Mouse (Mus musculus): ENCODE data around the gene Papola. TPM values are rescaled to one million over a fixed set of nuclear protein-coding genes. Genes with fewer than 3 reads are reported as not detected.

The Papola gene
- polyA plus RNA-seq, 1 experiment: 165 TPM

DNA sequence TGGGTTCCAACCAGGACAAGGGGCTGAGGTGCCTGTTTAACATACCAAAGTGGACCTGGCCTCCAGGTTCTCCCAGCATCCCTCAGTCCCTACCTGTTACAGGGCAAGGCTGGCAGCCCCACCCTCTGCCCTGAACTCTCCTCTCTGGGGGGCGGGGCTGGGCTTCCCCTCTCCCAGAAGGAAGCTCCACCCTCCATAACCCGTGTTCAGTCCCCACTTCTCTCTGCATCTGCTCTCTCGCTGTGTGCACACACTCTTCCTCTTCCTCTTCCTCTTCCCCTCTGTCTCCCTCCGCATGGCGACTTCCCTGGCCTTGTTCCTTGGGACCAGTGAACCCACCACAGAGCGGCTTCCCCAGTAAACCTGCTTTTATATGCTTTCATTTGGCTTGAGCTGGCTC, 84.7 kb downstream of the Papola start:
- no peak for TF ChIP-seq CTCF (IDR thresholded peaks at IDR 0.05; ENCODE audit: borderline replicate concordance, extremely low read depth, insufficient read depth, insufficient read length)
- TF ChIP-seq POLR2A (IDR thresholded peaks at IDR 0.05; ENCODE audit: borderline replicate concordance, extremely low read depth, insufficient read depth, insufficient read length, poor library complexity, severe bottlenecking): no peak
- DNase-seq (ENCODE audit: low read depth): no peak

GRCm38 (mm10) chr12:105869696-105870095, 85.2 kb downstream of the Papola start:
- DNase-seq (ENCODE audit: low read depth): no peak
- no peak for TF ChIP-seq POLR2A (IDR thresholded peaks at IDR 0.05; ENCODE audit: borderline replicate concordance, extremely low read depth, insufficient read depth, insufficient read length, poor library complexity, severe bottlenecking)
- TF ChIP-seq CTCF (IDR thresholded peaks at IDR 0.05; ENCODE audit: borderline replicate concordance, extremely low read depth, insufficient read depth, insufficient read length): no peak

- TF ChIP-seq CTCF (IDR thresholded peaks at IDR 0.05; ENCODE audit: borderline replicate concordance, extremely low read depth, insufficient read depth, insufficient read length): peak; percentile 41; the same call in 1 of the 2 replicates
- no peak for TF ChIP-seq POLR2A (IDR thresholded peaks at IDR 0.05; ENCODE audit: borderline replicate concordance, extremely low read depth, insufficient read depth, insufficient read length, poor library complexity, severe bottlenecking)
- DNase-seq (ENCODE audit: low read depth): no peak
Measured at GRCm38 (mm10) chr12:105873283-105873682, 88.8 kb downstream of the Papola start.

GRCm38 (mm10) chr12:105875112-105875511, 90.6 kb downstream of the Papola start:
- DNase-seq (ENCODE audit: low read depth): peak; percentile 96

DNA sequence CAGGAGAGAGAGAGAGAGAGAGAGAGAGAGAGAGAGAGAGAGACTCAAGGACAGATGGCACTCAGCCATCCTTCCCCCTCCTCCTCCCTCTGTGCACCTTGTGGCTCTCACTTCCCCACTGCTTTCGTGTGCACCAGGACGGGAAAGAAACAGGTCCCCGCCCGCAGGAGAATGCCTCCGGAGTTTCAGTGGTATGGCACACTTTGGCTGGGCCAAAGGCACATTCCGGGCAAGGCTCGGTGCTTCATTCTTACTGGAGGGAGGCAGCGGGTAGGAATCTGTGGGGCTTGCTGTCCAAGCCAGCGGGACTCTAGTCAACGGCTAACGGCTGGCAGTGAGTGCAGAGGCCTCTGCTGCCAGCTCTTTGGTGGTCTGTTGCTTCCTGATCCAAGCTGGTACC, 92.0 kb downstream of the Papola start:
- TF ChIP-seq CTCF (IDR thresholded peaks at IDR 0.05; ENCODE audit: borderline replicate concordance, extremely low read depth, insufficient read depth, insufficient read length) (no peak), POLR2A (IDR thresholded peaks at IDR 0.05; ENCODE audit: borderline replicate concordance, extremely low read depth, insufficient read depth, insufficient read length, poor library complexity, severe bottlenecking) (no peak)
- DNase-seq (ENCODE audit: low read depth): peak; percentile 86

More at GRCm38 (mm10) chr12:105875112-105875511, 90.6 kb downstream of the Papola start:
- peak; percentile 17; the same call in 1 of the 2 replicates for TF ChIP-seq CTCF (IDR thresholded peaks at IDR 0.05; ENCODE audit: borderline replicate concordance, extremely low read depth, insufficient read depth, insufficient read length)
- no peak for TF ChIP-seq POLR2A (IDR thresholded peaks at IDR 0.05; ENCODE audit: borderline replicate concordance, extremely low read depth, insufficient read depth, insufficient read length, poor library complexity, severe bottlenecking)

- DNase-seq (ENCODE audit: low read depth): peak; percentile 74
- TF ChIP-seq POLR2A (IDR thresholded peaks at IDR 0.05; ENCODE audit: borderline replicate concordance, extremely low read depth, insufficient read depth, insufficient read length, poor library complexity, severe bottlenecking) (no peak), CTCF (IDR thresholded peaks at IDR 0.05; ENCODE audit: borderline replicate concordance, extremely low read depth, insufficient read depth, insufficient read length) (no peak)
Measured at GRCm38 (mm10) chr12:105876931-105877330, 92.4 kb downstream of the Papola start.

GRCm38 (mm10) chr12:105878746-105879145, 94.3 kb downstream of the Papola start:
- TF ChIP-seq POLR2A (IDR thresholded peaks at IDR 0.05; ENCODE audit: borderline replicate concordance, extremely low read depth, insufficient read depth, insufficient read length, poor library complexity, severe bottlenecking): no peak
- TF ChIP-seq CTCF (IDR thresholded peaks at IDR 0.05; ENCODE audit: borderline replicate concordance, extremely low read depth, insufficient read depth, insufficient read length): no peak
- DNase-seq (ENCODE audit: low read depth): no peak

DNA sequence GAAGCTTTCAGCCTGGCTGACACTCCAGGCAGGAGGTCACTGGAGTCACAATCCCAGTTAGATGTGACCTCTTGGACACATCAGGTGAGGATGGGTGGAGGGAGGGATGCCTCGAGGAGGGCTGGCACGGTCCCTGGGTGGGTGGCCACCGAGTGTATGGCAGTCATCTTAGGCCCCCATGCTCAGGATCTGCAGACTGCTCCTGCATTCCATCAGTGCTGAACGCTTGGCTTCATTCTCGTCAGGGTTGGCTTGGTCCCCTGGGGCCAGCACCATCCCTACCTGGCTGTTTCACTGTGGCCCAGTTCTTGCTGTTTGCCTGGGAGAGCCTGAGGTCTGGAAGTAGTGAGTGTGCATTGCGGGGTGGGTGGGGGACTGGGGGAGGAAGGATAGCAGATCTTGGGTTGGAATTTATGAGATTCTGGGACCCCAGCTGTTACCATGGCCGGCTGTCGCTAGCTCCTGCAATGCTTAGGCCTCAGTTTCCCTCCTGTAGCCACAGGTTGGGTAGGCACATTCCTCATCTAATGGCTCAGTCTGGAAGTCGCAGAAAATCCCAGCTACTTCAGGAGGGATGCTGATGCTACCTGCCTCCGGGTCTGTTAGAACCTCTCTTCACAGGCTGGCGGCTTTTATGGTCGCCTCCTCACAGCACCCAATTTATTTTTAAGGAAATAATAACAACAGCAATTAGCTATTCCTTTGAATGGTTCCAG, 99.5 kb downstream of the Papola start:
- TF ChIP-seq CTCF (IDR thresholded peaks at IDR 0.05; ENCODE audit: borderline replicate concordance, extremely low read depth, insufficient read depth, insufficient read length) (no peak), POLR2A (IDR thresholded peaks at IDR 0.05; ENCODE audit: borderline replicate concordance, extremely low read depth, insufficient read depth, insufficient read length, poor library complexity, severe bottlenecking) (no peak)
- no peak for DNase-seq (ENCODE audit: low read depth)

- DNase-seq (ENCODE audit: low read depth): peak; percentile 91
- no peak for TF ChIP-seq CTCF (IDR thresholded peaks at IDR 0.05; ENCODE audit: borderline replicate concordance, extremely low read depth, insufficient read depth, insufficient read length)
- TF ChIP-seq POLR2A (IDR thresholded peaks at IDR 0.05; ENCODE audit: borderline replicate concordance, extremely low read depth, insufficient read depth, insufficient read length, poor library complexity, severe bottlenecking): no peak
Measured at GRCm38 (mm10) chr12:105884515-105885323, 100.2 kb downstream of the Papola start.

Other genes starting within 250 kb of the Papola start
- 0.40 and 0.98 TPM in 2 replicates for gene Bdkrb2, start 221.5 kb upstream of the Papola start, polyA plus RNA-seq (2012; rRNA removed)
- gene Bdkrb1, start 181.6 kb upstream of the Papola start, polyA plus RNA-seq (2012; rRNA removed): 0.12 TPM in 1 of 2 replicates, not detected in the other
- gene Gskip, start 99.9 kb upstream of the Papola start, polyA plus RNA-seq (2012; rRNA removed): 15.9 and 16.2 TPM in 2 replicates
- 29.1 and 32.3 TPM in 2 replicates for gene Atg2b, start 99.5 kb upstream of the Papola start, polyA plus RNA-seq (2012; rRNA removed)
- gene Ak7, start 78.7 kb upstream of the Papola start, polyA plus RNA-seq (2012; rRNA removed): 1.7 and 3.6 TPM in 2 replicates
- 29.3 and 35.7 TPM in 2 replicates for gene Vrk1, start 225.5 kb downstream of the Papola start, polyA plus RNA-seq (2012; rRNA removed)

All from brain, embryonic 14.5 days (tissue).